Mouse (Mus musculus) large intestine, adult 2 months (tissue): ENCODE results near the gene Uba52. TPM values are rescaled to one million over a fixed set of nuclear protein-coding genes. Genes with fewer than 3 reads are reported as not detected.

Experiments used
- DNase-seq: peaks from one replicate; pipeline ENCODE4 v3.0.0-alpha.2; 2012; ENCODE audit warnings: low read depth, low spot score
- WGBS: fragments of 180-500 bp; shearing (Covaris S2); methylation state at CpG from one replicate; pipeline ENCODE4 v1.1.7; 2018; 5-methylcytosine and 5-hydroxymethylcytosine counted together
- polyA plus RNA-seq: library from polyadenylated mRNA; depleted of rRNA; stranded (reverse); fragments of >200 nt; gene quantifications from 2 replicates; pipeline ENCODE4 v1.2.3, GENCODE M21; 2012; rRNA removed

Gene Uba52
- polyA plus RNA-seq = 768 and 796 TPM in 2 replicates

- DNase-seq = peak; percentile 80
- under 1% methylated on average over 74 of the region's 74 CpGs for WGBS
These were observed at the start of gene Uba52 for GRCm38 (mm10) chr8:70510228-70510915. Gene Uba52 (minus strand): TSS chr8:70510801.

GRCm38 (mm10) chr8:70560096-70560495, 49.5 kb upstream of the Uba52 start:
- WGBS = 20% methylated on average over 2 of the region's 2 CpGs
- no peak for DNase-seq

DNA sequence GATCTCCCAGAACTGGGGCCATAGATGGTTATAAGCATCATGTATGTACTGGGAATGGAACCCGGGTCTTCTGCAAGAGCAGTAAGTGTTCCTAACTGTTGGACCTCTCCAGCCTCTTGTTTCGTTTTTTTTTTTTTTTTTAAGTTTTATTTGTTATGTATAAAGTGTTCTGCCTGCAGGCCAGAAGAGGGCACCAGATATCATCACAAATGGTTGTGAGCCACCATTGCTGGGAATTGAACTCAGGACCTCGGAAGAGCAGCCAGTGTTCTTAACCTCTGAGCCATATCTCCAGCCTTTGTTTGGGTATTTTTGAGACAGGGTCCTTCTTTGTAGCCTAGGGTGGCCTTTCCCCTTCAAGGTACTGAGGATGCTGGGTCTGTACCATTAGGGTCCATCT, 48.4 kb upstream of the Uba52 start:
- no peak for DNase-seq
- 66% methylated on average over 3 of the region's 3 CpGs for WGBS

DNA sequence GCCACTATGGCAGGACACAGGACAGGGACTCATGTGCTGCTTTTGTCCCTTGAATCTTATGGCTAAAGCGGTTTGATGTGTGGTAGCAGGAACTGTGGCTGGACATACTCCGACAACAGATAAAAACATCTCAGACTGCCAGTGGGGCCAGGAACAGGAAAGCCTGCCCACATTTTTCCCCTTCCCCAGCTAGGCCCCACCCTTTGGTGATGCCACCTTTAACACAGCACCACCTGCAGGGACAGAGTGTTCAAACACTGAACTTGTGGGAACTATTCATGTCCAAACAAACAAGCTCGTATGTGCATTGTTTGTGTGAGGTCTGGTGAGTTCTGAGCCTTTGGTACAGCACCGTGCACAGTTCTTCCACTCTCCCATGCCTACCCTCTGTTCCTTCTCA, 47.7 kb upstream of the Uba52 start:
- WGBS = 43% methylated on average over 4 of the region's 4 CpGs
- DNase-seq = no peak

GRCm38 (mm10) chr8:70555079-70555747, 44.6 kb upstream of the Uba52 start:
- no peak for DNase-seq
- 35% methylated on average over 4 of the region's 4 CpGs for WGBS

- no peak for DNase-seq
These were observed 43.1 kb upstream of the Uba52 start for GRCm38 (mm10) chr8:70553740-70554139.

GRCm38 (mm10) chr8:70552836-70553235, 42.2 kb upstream of the Uba52 start:
- 12% methylated on average over 1 of the region's 1 CpGs for WGBS
- no peak for DNase-seq

- no peak for DNase-seq
- WGBS = 55% methylated on average over 3 of the region's 3 CpGs
These were observed 41.1 kb upstream of the Uba52 start for GRCm38 (mm10) chr8:70551558-70552161.

DNA sequence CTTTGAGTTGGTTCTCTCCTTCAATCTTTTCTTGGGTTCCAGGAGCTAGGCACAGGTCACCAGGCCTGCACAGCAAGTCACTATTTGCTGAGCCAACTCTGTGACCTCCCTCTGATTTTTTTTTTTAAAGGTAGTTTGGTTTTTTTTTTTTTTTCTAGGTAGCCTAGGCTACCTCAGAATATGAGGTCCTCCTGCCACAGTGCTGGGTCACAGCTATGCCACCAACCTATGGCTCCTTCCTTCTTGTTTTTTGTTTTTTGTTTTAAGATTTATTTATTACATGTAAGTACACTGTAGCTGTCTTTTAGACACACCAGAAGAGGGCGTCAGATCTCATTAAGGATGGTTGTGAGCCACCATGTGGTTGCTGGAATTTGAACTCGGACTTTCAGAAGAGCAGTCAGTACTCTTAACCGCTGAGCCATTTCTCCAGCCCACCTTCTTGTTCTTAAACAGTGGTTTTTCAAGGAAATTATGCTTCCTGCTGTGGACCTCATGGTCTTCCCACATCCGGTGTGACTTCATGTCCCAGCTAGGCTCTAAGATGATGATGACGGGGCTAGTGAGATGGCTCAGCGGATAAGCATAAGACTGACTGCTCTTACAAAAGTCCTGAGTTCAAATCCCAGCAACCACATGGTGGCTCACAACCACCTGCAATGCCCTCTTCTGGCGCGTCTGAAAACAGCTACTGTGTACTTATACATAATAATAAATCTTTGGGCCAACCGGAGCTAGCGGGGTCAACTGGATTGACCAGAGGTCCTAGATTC, 39.0 kb upstream of the Uba52 start:
- WGBS = 89% methylated on average over 10 of the region's 10 CpGs
- no peak for DNase-seq

DNA sequence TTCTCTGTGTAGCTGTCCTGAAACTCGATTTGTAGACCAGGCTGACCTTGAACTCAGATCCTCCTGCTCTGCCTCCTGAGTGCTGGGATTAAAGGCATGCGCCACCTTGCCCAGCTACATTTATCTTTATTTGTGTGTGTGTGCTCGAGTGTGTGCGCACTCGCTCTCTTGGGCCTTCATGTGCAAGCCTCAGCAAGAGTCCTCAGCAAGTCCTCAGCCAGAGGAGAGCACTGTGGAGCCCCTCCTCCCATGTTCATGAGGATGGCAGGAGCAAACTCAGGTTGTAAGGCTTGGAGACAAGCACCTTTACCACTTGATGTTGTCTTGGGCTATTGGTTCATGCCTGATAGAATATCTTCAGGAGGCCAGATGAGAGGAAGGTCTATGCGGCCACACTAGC, 37.2 kb upstream of the Uba52 start:
- DNase-seq = no peak
- 89% methylated on average over 6 of the region's 6 CpGs for WGBS

DNA sequence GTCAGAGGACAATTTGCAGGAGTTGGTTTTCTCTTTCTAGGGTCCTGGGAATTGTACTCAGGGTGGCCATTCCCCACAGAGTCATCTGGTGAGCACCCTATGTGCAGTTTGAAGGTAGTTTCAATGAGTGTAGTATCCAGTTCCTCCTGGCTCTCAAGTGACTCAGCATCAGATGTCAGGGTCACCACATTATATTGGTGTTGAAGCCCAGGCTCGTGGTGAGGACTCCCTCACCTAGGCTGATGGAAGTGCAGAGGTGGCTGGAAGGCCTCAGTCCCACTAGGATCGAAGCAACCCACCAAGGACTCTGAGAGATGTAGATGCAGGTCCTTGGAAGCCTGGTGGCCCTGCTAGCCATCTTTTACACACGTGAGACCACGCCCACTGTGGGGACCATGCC, 35.8 kb upstream of the Uba52 start:
- 52% methylated on average over 4 of the region's 4 CpGs for WGBS
- DNase-seq = no peak

GRCm38 (mm10) chr8:70544200-70544687, 33.6 kb upstream of the Uba52 start:
- 19% methylated on average over 6 of the region's 6 CpGs for WGBS
- DNase-seq = no peak

GRCm38 (mm10) chr8:70541081-70541480, 30.5 kb upstream of the Uba52 start:
- 40% methylated on average over 5 of the region's 5 CpGs for WGBS
- DNase-seq = no peak

GRCm38 (mm10) chr8:70540507-70541071, 30.0 kb upstream of the Uba52 start:
- DNase-seq = no peak
- 13% methylated on average over 7 of the region's 7 CpGs for WGBS

- no peak for DNase-seq
- 2% methylated on average over 4 of the region's 4 CpGs for WGBS
These were observed 29.5 kb upstream of the Uba52 start for GRCm38 (mm10) chr8:70540013-70540506.

DNA sequence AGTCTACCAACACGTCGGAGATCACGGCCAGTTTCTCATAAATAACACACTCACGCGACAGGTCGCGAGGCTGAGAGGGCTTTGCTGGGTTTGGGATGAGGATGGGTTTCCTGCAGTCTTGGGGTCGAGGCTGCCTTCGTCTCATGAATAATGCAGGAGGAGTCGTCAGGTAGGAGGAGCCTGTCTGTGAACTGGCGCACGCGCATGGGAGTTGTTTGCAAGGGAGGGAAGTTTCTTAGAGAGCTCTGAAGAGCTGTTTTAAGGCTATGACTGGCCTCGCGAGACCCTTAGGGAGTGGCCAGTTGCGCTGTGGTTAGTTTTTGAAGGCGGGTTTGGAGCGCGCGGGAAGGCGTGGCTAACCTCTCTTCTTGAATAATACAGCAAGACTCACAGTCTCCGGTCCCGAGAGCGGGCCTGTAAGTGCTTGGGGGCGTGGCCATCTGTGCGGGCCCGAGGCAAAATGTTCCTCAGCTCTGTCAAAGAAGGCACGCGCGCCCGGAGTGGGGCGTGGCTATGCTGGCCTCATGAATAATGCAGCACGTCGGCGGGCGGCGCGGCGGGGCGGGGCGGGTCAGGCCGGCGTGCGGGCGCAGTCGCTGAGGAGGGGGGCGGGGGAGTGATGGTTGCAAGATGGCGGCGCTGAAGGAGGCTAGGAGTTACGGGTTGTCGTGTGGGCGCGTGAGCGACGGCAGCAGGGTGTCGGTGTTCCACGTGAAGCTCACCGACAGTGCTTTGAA, 28.6 kb upstream of the Uba52 start, which contains the start of gene Ell:
Gene Ell (plus strand): TSS at position 381 of the 737 bp plus-strand sequence.
- WGBS = under 1% methylated on average over 57 of the region's 58 CpGs
- DNase-seq = peak; percentile 97

DNA sequence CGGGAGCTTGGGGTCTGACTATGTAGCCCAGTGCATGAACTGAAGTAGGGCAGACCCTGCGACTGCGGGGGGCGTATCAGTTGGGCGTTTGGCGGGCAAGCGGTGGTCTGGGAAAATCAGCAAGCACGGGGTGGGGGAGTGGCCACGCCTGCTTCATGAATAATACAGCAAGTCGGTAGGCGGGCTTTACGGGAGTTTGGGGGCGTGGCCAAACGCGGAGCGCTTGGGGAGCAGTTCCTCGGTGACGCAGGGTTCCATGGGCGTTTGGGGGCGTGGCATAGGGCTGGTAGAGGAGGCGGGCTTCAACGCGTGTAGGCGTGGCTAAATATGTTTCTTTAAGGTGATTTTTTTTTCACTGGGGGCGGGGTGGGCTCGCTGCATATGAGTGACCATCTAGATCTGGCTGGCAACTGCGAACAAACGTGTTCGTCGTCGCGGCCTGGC, 28.1 kb upstream of the Uba52 start:
- WGBS = 1% methylated on average over 32 of the region's 32 CpGs
- DNase-seq = peak; percentile 97

DNA sequence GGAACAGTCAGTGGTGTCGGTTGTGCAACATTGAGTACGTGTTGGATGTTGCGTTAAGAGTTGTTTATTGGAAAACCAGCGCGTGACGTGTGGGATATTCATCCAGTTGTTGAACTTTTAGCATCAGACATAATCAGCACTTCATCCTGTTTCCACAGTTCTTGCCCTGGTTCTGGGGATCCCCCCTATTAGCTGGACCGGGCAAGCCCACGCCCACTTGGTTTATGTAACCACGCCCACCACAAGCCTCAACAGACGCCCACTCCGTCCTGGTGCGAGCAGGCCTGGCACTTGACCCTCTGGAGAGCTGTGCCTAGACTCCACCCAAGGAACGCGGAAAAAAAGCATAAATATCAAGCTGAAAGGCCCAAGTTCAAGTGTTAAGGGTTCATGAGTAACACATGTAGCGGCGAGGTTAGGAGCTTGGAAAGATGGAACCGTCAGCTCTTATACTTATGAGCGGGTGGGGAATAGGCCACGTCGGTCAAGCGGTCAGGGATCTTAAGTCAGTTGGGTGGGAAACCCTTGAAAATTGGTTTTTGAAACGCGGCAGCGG, 27.5 kb upstream of the Uba52 start:
- WGBS = 5% methylated on average over 24 of the region's 24 CpGs
- DNase-seq = no peak

GRCm38 (mm10) chr8:70535701-70536100, 25.1 kb upstream of the Uba52 start:
- DNase-seq = no peak
- 94% methylated on average over 2 of the region's 2 CpGs for WGBS
